Mouse (Mus musculus): Measurements from ENCODE around the gene Trappc6a. TPM values are rescaled to one million over a fixed set of nuclear protein-coding genes. Genes with fewer than 3 reads are reported as not detected.

The Trappc6a gene
- polyA plus RNA-seq, 1 experiment = 62.3 TPM

DNA sequence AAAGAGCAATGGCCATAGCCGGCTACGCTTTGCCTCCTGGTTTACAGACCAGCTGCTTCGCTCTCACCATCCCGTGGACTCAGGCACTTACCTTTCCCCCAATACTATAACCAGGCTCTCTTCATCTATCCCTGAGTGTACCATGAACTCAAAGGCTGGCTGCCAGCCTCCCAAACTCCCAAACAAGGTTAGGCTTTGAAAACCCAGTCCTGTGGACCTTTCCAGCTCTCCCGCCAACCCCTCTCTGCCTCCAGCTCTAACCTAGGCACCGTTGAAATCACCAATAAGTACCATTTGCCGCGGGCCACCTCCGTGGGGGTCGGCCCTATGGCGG, 53.2 kb downstream of the Trappc6a start:
- peak; percentile 69 for DNase-seq

DNA sequence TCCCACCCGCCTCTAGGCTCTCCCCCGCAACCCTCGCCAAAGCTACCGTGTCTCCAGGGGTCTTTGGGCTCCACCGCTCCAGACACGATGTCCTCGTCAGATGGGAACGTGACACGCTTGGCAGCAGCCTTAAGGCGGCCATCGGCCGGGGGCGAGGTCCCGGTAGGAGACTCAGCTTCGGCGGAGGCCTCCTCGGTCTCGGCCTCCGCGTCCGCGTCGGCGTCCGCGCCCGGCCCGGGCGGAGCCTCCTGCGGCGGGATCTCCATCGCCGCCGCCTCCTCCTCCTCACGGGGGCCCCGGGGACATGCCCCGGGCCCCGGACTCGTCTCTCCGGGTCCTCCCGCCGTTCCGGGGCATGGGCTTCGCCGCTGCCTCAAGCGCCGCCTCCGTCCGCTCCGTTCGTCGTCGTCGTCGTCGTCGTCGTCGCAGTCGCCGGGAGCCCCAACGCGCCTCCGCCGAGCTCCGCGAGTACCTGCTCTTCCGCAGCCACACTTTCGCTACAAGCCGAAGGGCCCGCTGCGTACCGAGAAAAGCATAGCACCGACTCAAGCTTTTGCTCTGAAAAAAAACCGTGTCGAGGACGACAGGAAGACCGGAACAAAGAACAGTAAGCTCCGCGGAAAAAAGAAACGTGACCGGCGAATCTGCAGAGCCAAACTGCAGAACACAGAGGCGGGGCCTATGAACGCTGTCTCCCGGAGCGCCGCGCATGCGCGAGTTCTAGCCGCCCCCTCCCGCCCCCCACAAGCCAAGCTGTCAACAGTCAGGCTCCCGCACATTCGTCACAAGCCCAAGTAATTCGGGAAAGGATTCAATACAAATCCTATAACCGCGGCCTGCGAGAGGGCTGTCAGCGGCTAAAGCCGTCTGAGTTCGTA, 53.8 kb downstream of the Trappc6a start:
- Histone ChIP-seq H3K4me1 (ENCODE audit: control insufficient read depth, insufficient read depth, low read length) (peaks cover 39% of the 10 kb centered on the region), H3K4me3 (ENCODE audit: insufficient read depth, low read depth, low read length) (peak overlapping the region; percentile 90), H3K27ac (ENCODE audit: insufficient read depth, low read depth, low read length) (peak overlapping the region; percentile 87), H3K36me3 (ENCODE audit: control insufficient read depth, insufficient read depth, low read length) (no peaks in the 10 kb centered on the region), H3K27me3 (replicated peaks; ENCODE audit: control insufficient read depth, insufficient read depth, low read length) (no peaks in the 10 kb centered on the region)
- DNase-seq = peak; percentile 92
- under 1% methylated on average over 102 of the region's 102 CpGs for WGBS
- TF ChIP-seq CTCF (conservative IDR thresholded peaks at IDR 0.05; ENCODE audit: insufficient read depth, insufficient read length, low read depth, low read length) (no peak), POLR2A (IDR thresholded peaks at IDR 0.05; ENCODE audit: low read depth, low read length) (no peak)

More for the DNA sequence above, 53.2 kb downstream of the Trappc6a start:
- Histone ChIP-seq H3K27ac (ENCODE audit: insufficient read depth, low read depth, low read length) (peak overlapping the region; percentile 87), H3K27me3 (replicated peaks; ENCODE audit: control insufficient read depth, insufficient read depth, low read length) (no peaks in the 10 kb centered on the region), H3K4me1 (ENCODE audit: control insufficient read depth, insufficient read depth, low read length) (peaks cover 41% of the 10 kb centered on the region), H3K36me3 (ENCODE audit: control insufficient read depth, insufficient read depth, low read length) (no peaks in the 10 kb centered on the region), H3K4me3 (ENCODE audit: insufficient read depth, low read depth, low read length) (peak overlapping the region; percentile 90)
- 2% methylated on average over 11 of the region's 11 CpGs for WGBS
- TF ChIP-seq POLR2A (IDR thresholded peaks at IDR 0.05; ENCODE audit: low read depth, low read length) = no peak
- no peak for TF ChIP-seq CTCF (conservative IDR thresholded peaks at IDR 0.05; ENCODE audit: insufficient read depth, insufficient read length, low read depth, low read length)

DNA sequence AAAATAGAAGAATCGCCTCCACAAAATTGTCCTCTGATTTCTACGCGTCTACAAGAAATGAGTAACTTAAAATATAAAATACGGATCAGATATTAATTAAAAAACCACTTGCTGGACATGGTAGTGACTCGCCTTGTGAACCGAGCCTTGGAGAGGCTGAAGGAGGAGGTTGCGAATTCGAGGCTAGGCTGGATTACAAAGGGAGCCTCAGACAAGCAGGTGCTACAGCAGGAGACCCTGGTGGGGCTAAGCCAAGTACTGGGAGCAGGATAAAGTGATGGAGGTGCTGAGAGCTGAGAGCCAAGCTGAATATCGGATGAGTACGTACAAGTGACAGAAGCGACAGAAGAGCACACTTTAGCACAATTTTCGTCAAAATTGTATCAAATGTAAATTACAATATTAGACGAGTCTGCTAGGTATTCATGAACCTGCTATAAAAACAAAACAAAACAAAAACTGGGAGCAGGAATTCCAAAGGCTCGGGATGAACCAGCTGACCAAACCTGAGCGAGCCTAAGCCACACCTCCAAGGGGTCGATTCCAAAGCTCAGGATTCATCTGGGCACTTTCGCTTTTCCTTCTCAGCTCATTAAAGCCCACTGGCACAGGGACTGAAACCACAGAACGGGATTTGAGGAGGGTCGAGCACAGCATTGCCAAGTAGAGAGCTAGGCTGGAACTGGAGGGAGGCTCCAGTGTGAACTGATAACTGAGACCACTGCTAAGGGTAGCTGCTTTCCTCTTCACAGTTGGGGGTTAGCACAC, 54.6 kb downstream of the Trappc6a start, which contains the start of gene Ppp1r37:
TSS of gene Ppp1r37 (minus strand) at position 434 of the 768 bp plus-strand sequence.
- DNase-seq = peak; percentile 79
- H3K27ac ChIP-seq (ENCODE audit: insufficient read depth, low read depth, low read length) = peak within 1 kb of the TSS; percentile 87
- H3K27me3 ChIP-seq (replicated peaks; ENCODE audit: control insufficient read depth, insufficient read depth, low read length) = no peaks in the 10 kb centered on the region
- peak within 1 kb of the TSS; percentile 90 for H3K4me3 ChIP-seq (ENCODE audit: insufficient read depth, low read depth, low read length)
- H3K4me1 ChIP-seq (ENCODE audit: control insufficient read depth, insufficient read depth, low read length) = peaks cover 32% of the 10 kb centered on the region
- TF ChIP-seq POLR2A (IDR thresholded peaks at IDR 0.05; ENCODE audit: low read depth, low read length) = no peak
- no peak for TF ChIP-seq CTCF (conservative IDR thresholded peaks at IDR 0.05; ENCODE audit: insufficient read depth, insufficient read length, low read depth, low read length)
- H3K36me3 ChIP-seq (ENCODE audit: control insufficient read depth, insufficient read depth, low read length) = no peaks in the 10 kb centered on the region
- 1% methylated on average over 19 of the region's 19 CpGs for WGBS

DNA sequence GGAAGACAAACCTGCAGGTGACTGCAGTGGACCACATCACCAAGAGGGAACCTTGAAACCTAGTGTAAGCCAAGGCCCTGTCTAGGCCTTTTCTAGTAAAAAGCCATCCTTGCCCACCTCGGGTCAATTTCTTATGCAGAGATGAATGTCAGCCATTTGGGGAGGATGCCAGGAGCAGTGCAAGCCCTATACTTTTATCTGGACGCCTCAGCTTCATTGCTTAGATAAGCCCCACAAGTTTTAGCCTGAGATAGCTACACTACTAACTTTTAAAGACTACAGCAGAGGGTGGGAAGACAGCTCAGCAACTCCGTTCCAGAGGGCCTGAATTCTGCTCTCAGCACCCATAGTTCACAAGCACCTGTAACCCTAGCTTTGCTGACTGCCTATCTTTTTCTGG, 55.7 kb downstream of the Trappc6a start:
- no peaks in the 10 kb centered on the region for H3K27me3 ChIP-seq (replicated peaks; ENCODE audit: control insufficient read depth, insufficient read depth, low read length)
- no peak for TF ChIP-seq POLR2A (IDR thresholded peaks at IDR 0.05; ENCODE audit: low read depth, low read length)
- TF ChIP-seq CTCF (conservative IDR thresholded peaks at IDR 0.05; ENCODE audit: insufficient read depth, insufficient read length, low read depth, low read length) = no peak
- peaks cover 23% of the 10 kb centered on the region for H3K4me1 ChIP-seq (ENCODE audit: control insufficient read depth, insufficient read depth, low read length)
- DNase-seq = no peak
- no peak overlapping the region for H3K27ac ChIP-seq (ENCODE audit: insufficient read depth, low read depth, low read length)
- H3K4me3 ChIP-seq (ENCODE audit: insufficient read depth, low read depth, low read length) = no peak overlapping the region
- 87% methylated on average over 3 of the region's 3 CpGs for WGBS
- H3K36me3 ChIP-seq (ENCODE audit: control insufficient read depth, insufficient read depth, low read length) = no peaks in the 10 kb centered on the region

DNA sequence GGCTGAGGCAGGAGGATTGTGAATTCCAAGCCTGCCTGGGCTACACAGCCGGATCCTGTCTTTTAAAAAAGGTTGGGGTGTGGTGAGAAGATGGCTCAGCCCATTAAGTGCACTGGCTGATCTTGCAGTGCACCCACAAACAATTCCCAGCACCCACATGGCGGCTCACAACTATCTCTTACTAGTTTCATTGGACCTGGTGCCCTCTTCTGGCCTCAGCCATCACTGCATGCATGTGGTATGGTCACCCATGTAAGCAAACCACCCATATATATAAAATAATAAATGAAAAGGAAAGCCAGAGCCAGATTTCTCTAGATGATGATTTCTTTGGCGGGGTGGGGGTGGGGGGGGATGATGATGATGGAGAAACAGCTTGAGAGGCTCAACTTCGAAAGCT, 56.3 kb downstream of the Trappc6a start:
- DNase-seq = no peak
- 92% methylated on average over 4 of the region's 4 CpGs for WGBS
- Histone ChIP-seq H3K36me3 (ENCODE audit: control insufficient read depth, insufficient read depth, low read length) (no peaks in the 10 kb centered on the region), H3K4me1 (ENCODE audit: control insufficient read depth, insufficient read depth, low read length) (peaks cover 21% of the 10 kb centered on the region), H3K27me3 (replicated peaks; ENCODE audit: control insufficient read depth, insufficient read depth, low read length) (no peaks in the 10 kb centered on the region), H3K4me3 (ENCODE audit: insufficient read depth, low read depth, low read length) (no peak overlapping the region), H3K27ac (ENCODE audit: insufficient read depth, low read depth, low read length) (no peak overlapping the region)
- TF ChIP-seq POLR2A (IDR thresholded peaks at IDR 0.05; ENCODE audit: low read depth, low read length) (no peak), CTCF (conservative IDR thresholded peaks at IDR 0.05; ENCODE audit: insufficient read depth, insufficient read length, low read depth, low read length) (0 out of 2 replicates have a peak, but pooled peaks have one; percentile 23)

Other genes starting within 250 kb of the Trappc6a start
- 69.5 and 71.5 TPM in 2 replicates for gene Vasp, start 236.6 kb upstream of the Trappc6a start, polyA plus RNA-seq (2012; rRNA removed)
- not detected in 2 replicates for gene Ppm1n, start 228.3 kb upstream of the Trappc6a start, polyA plus RNA-seq (2012; rRNA removed)
- gene Rtn2, start 225.8 kb upstream of the Trappc6a start, polyA plus RNA-seq (2012; rRNA removed) = 7.6 and 19.1 TPM in 2 replicates
- 0.17 and 0.19 TPM in 2 replicates for gene Fosb, start 198.3 kb upstream of the Trappc6a start, polyA plus RNA-seq (2012; rRNA removed)
- gene Ercc1, start 163.6 kb upstream of the Trappc6a start, polyA plus RNA-seq (2012; rRNA removed) = 27.6 and 31.9 TPM in 2 replicates
- 5.3 and 5.9 TPM in 2 replicates for gene Cd3eap, start 148.9 kb upstream of the Trappc6a start, polyA plus RNA-seq (2012; rRNA removed)
- gene Ppp1r13l, start 148.6 kb upstream of the Trappc6a start, polyA plus RNA-seq (2012; rRNA removed) = 5.9 and 6.8 TPM in 2 replicates
- 32.4 and 39.9 TPM in 2 replicates for gene Ercc2, start 126.4 kb upstream of the Trappc6a start, polyA plus RNA-seq (2012; rRNA removed)
- gene Klc3, start 104.3 kb upstream of the Trappc6a start, polyA plus RNA-seq (2012; rRNA removed) = 3.7 and 5.0 TPM in 2 replicates
- gene Ckm, start 103.6 kb upstream of the Trappc6a start, polyA plus RNA-seq (2012; rRNA removed) = 2.0 and 420 TPM in 2 replicates
- gene Mark4, start 49.6 kb upstream of the Trappc6a start, polyA plus RNA-seq (2012; rRNA removed) = 16.1 and 18.2 TPM in 2 replicates
- 41.6 and 46.6 TPM in 2 replicates for gene Exoc3l2, start 45.1 kb upstream of the Trappc6a start, polyA plus RNA-seq (2012; rRNA removed)
- gene Bloc1s3, start within 50 bp of the Trappc6a start, polyA plus RNA-seq (2012; rRNA removed) = 8.6 and 10.3 TPM in 2 replicates
- gene Nkpd1, start 9.4 kb downstream of the Trappc6a start, polyA plus RNA-seq (2012; rRNA removed) = 0.11 and 0.16 TPM in 2 replicates
- gene Ppp1r37, start 54.7 kb downstream of the Trappc6a start, polyA plus RNA-seq (2012; rRNA removed) = 87.0 and 92.0 TPM in 2 replicates
- 2.7 and 3.3 TPM in 2 replicates for gene Zfp296, start 68.9 kb downstream of the Trappc6a start, polyA plus RNA-seq (2012; rRNA removed)
- 143 and 149 TPM in 2 replicates for gene Gemin7, start 69.2 kb downstream of the Trappc6a start, polyA plus RNA-seq (2012; rRNA removed)
- gene Clasrp, start 96.1 kb downstream of the Trappc6a start, polyA plus RNA-seq (2012; rRNA removed) = 29.0 and 54.8 TPM in 2 replicates
- 10.4 and 13.3 TPM in 2 replicates for gene Relb, start 121.0 kb downstream of the Trappc6a start, polyA plus RNA-seq (2012; rRNA removed)
- 144 and 182 TPM in 2 replicates for gene Clptm1, start 156.6 kb downstream of the Trappc6a start, polyA plus RNA-seq (2012; rRNA removed)
- gene Apoc2, start 169.5 kb downstream of the Trappc6a start, polyA plus RNA-seq (2012; rRNA removed) = 0.42 and 0.57 TPM in 2 replicates
- gene Gm44805, start 173.0 kb downstream of the Trappc6a start, polyA plus RNA-seq (2012; rRNA removed) = not detected in 2 replicates
- 0.29 TPM in 1 of 2 replicates, not detected in the other for gene Apoc4, start 173.1 kb downstream of the Trappc6a start, polyA plus RNA-seq (2012; rRNA removed)
- gene Apoc1, start 184.3 kb downstream of the Trappc6a start, polyA plus RNA-seq (2012; rRNA removed) = 12.2 and 16.5 TPM in 2 replicates
- gene Apoe, start 190.8 kb downstream of the Trappc6a start, polyA plus RNA-seq (2012; rRNA removed) = 922 and 939 TPM in 2 replicates
- 83.9 and 86.3 TPM in 2 replicates for gene Tomm40, start 207.0 kb downstream of the Trappc6a start, polyA plus RNA-seq (2012; rRNA removed)
- gene Nectin2, start 242.1 kb downstream of the Trappc6a start, polyA plus RNA-seq (2012; rRNA removed) = 44.5 and 47.7 TPM in 2 replicates

All from kidney, adult 2 months (tissue).